Mouse (Mus musculus) G1E (cell line): ENCODE measurements around the gene Shb. TPM values are rescaled to one million over a fixed set of nuclear protein-coding genes. Genes with fewer than 3 reads are reported as not detected.

ENCODE experiments used
- ATAC-seq: 2 replicates; pipeline ENCODE4 v1.8.0; 2016; ENCODE audit warnings: mild to moderate bottlenecking; ENCODE audit not compliant: insufficient number of reproducible peaks, poor library complexity, low FRiP score, severe bottlenecking; ENCODE audit errors: extremely low read depth
- DNase-seq: peaks from one replicate; pipeline ENCODE4 v3.0.0; 2012; ENCODE audit warnings: low spot score
- H3K27me3 ChIP-seq: 2 replicates; pipeline ENCODE4 v1.6.1; 2012; ENCODE audit warnings: mild to moderate bottlenecking, low read length, inconsistent platforms; ENCODE audit not compliant: insufficient read depth
- H3K36me3 ChIP-seq: replicated peaks from 2 replicates; pipeline ENCODE3; 2012; ENCODE audit warnings: mild to moderate bottlenecking, inconsistent platforms
- H3K4me1 ChIP-seq: 2 replicates; pipeline ENCODE4 v1.6.1; 2012; ENCODE audit warnings: low read depth, low read length, inconsistent platforms, mixed read lengths; ENCODE audit not compliant: insufficient read depth
- H3K4me3 ChIP-seq: 2 replicates; pipeline ENCODE4 v1.5.1; 2012; ENCODE audit warnings: low read depth, mild to moderate bottlenecking, inconsistent platforms, low read length, moderate library complexity, mixed read lengths
- H3K9me3 ChIP-seq: replicated peaks from 2 replicates; pipeline ENCODE4 v1.6.1; 2012; ENCODE audit warnings: inconsistent platforms
- CTCF ChIP-seq: IDR thresholded peaks from 2 replicates; pipeline ENCODE4 v1.5.1; 2012; ENCODE audit warnings: low read depth, low read length, inconsistent platforms, mixed read lengths
- GATA1 ChIP-seq: IDR thresholded peaks from 2 replicates; pipeline ENCODE4 v1.6.1; 2012; ENCODE audit warnings: borderline replicate concordance, low read length, inconsistent platforms, mixed read lengths
- GATA2 ChIP-seq: IDR thresholded peaks from 2 replicates; pipeline ENCODE4 v1.6.1; 2012; ENCODE audit warnings: low read depth, low read length, inconsistent platforms, borderline replicate concordance
- POLR2AphosphoS5 ChIP-seq: IDR thresholded peaks from 2 replicates; pipeline ENCODE4 v1.6.1; 2012; ENCODE audit warnings: low read depth, low read length, inconsistent platforms; ENCODE audit not compliant: insufficient replicate concordance
- TAL1 ChIP-seq: conservative IDR thresholded peaks from 2 replicates; pipeline ENCODE4 v1.6.1; 2012; ENCODE audit warnings: low read depth, low read length, inconsistent platforms, mixed read lengths
- polyA plus RNA-seq: library from polyadenylated mRNA; stranded (reverse); fragments of >175 nt; gene quantifications from 2 replicates; pipeline ENCODE4 v1.2.3, GENCODE M21; 2012
- total RNA-seq, 2 experiments: library from RNA; stranded (forward) in 1 of 2; stranded (reverse) in 1 of 2; fragments of 200-1000 nt in 1 of 2; fragments of >200 nt in 1 of 2; fragmentation: Nextera tagmentation in 1 of 2; gene quantifications; 2 replicates each; pipeline ENCODE4 v1.2.3; 2014 to 2017

The Shb gene
- total and polyA plus RNA-seq, 3 experiments, result not detected

DNA sequence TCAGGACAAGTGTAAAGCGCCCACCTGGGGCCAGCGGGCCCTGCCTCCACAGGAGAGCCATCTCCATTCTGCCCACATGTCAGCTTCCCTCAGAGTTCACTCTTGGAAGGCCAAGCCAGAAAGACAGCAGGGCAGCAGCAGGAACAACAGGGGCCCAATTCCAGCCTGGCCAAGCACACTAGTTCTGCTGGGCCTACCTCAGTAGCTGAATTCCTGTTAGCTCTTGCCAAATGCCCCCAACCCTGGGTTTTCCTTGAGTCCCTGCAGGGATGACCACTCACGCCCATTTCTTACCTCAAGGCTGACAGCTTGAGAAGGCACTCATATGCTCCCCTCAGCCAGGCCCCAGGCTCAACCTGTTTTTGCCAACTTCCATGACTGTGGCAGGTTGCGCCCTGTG is 22.9 kb downstream of the Shb start:
- H3K4me1 ChIP-seq, result no peaks in the 10 kb centered on the region
- ATAC-seq (no peak), DNase-seq (no peak)
- peaks cover 19% of the 10 kb centered on the region for H3K27me3 ChIP-seq
- H3K9me3 ChIP-seq, result no peaks in the 10 kb centered on the region
- no peak for TF ChIP-seq GATA2
- no peak for TF ChIP-seq POLR2AphosphoS5
- TF ChIP-seq GATA1, result no peak
- TF ChIP-seq CTCF, result no peak
- no peak for TF ChIP-seq TAL1
- H3K4me3 ChIP-seq, result no peak overlapping the region
- no peaks in the 10 kb centered on the region for H3K36me3 ChIP-seq

DNA sequence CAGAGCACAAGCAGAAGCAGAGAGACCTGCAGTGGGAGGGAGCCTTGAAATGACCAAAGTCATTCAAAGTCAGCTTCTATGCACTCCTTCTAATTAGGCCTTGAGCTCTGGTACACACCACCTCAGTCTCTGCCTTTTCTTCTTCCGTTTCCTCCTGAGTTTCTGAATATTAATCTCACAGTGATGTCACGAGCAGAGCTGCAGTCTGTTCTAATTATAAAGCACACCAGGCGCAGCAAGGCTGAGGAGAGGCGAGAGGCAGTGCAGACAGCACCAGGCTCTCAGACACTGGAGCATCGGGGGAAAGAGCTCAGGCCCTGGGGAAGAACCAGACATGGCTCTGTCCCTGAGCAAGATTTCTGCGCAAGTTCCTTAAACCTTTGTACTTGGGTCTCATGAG is 23.8 kb downstream of the Shb start:
- no peak for ATAC-seq
- Histone ChIP-seq H3K36me3 (no peaks in the 10 kb centered on the region), H3K9me3 (no peaks in the 10 kb centered on the region), H3K4me3 (no peak overlapping the region), H3K27me3 (peaks cover 19% of the 10 kb centered on the region), H3K4me1 (no peaks in the 10 kb centered on the region)
- TF ChIP-seq POLR2AphosphoS5, result no peak
- no peak for TF ChIP-seq GATA2
- TF ChIP-seq CTCF, result no peak
- TF ChIP-seq TAL1, result no peak
- TF ChIP-seq GATA1, result no peak
- no peak for DNase-seq

- no peaks in the 10 kb centered on the region for H3K9me3 ChIP-seq
- H3K27me3 ChIP-seq, result peaks cover 13% of the 10 kb centered on the region
- no peak overlapping the region for H3K4me3 ChIP-seq
- DNase-seq (no peak), ATAC-seq (no peak)
- TF ChIP-seq CTCF (no peak), TAL1 (no peak), POLR2AphosphoS5 (no peak), GATA2 (no peak), GATA1 (no peak)
- no peaks in the 10 kb centered on the region for H3K4me1 ChIP-seq
- no peaks in the 10 kb centered on the region for H3K36me3 ChIP-seq
Observed at GRCm38 (mm10) chr4:45507476-45507875, 24.8 kb downstream of the Shb start.

GRCm38 (mm10) chr4:45507039-45507438 is 25.2 kb downstream of the Shb start:
- H3K4me1 ChIP-seq, result no peaks in the 10 kb centered on the region
- H3K27me3 ChIP-seq, result peaks cover 13% of the 10 kb centered on the region
- ATAC-seq, result no peak
- TF ChIP-seq TAL1 (no peak), GATA2 (no peak), POLR2AphosphoS5 (no peak)
- no peaks in the 10 kb centered on the region for H3K36me3 ChIP-seq
- no peak for DNase-seq
- H3K4me3 ChIP-seq, result no peak overlapping the region
- no peaks in the 10 kb centered on the region for H3K9me3 ChIP-seq

- H3K4me1 ChIP-seq, result no peaks in the 10 kb centered on the region
- H3K36me3 ChIP-seq, result no peaks in the 10 kb centered on the region
- DNase-seq, result no peak
- H3K27me3 ChIP-seq, result peaks cover 13% of the 10 kb centered on the region
- TF ChIP-seq CTCF, result no peak
- no peaks in the 10 kb centered on the region for H3K9me3 ChIP-seq
- no peak overlapping the region for H3K4me3 ChIP-seq
- no peak for ATAC-seq
Observed at GRCm38 (mm10) chr4:45506613-45507012, 25.7 kb downstream of the Shb start.

GRCm38 (mm10) chr4:45505671-45506070 is 26.6 kb downstream of the Shb start:
- TF ChIP-seq GATA2 (no peak), POLR2AphosphoS5 (no peak), TAL1 (no peak), GATA1 (no peak), CTCF (no peak)
- H3K4me3 ChIP-seq, result no peak overlapping the region
- H3K9me3 ChIP-seq, result no peaks in the 10 kb centered on the region
- H3K36me3 ChIP-seq, result no peaks in the 10 kb centered on the region
- no peaks in the 10 kb centered on the region for H3K4me1 ChIP-seq
- DNase-seq (no peak), ATAC-seq (no peak)
- peaks cover 13% of the 10 kb centered on the region for H3K27me3 ChIP-seq

GRCm38 (mm10) chr4:45505191-45505590 is 27.1 kb downstream of the Shb start:
- Histone ChIP-seq H3K4me3 (no peak overlapping the region), H3K27me3 (peaks cover 15% of the 10 kb centered on the region), H3K4me1 (no peaks in the 10 kb centered on the region), H3K36me3 (no peaks in the 10 kb centered on the region), H3K9me3 (no peaks in the 10 kb centered on the region)
- TF ChIP-seq GATA2, result no peak
- TF ChIP-seq TAL1, result no peak
- TF ChIP-seq POLR2AphosphoS5, result no peak
- TF ChIP-seq CTCF, result no peak
- no peak for TF ChIP-seq GATA1
- ATAC-seq (no peak), DNase-seq (no peak)
